ENCODE assay signal across 27 mouse cellular contexts in genomic region chr4:138091562-138092194, GRCm38 (mm10).
A peak's percentile ranks its signal among the peaks of the same experiment; 100 is the strongest.
DNase-seq lines count a peak whose midpoint lies in the region; ATAC-seq and TF ChIP-seq lines count a peak whose summit lies in the region.
"Had no signal": no experiment of that assay in that cellular context is flagged by ENCODE, and none has a peak within 500 bp of the region (broad histone marks: within the 10 kb centered on the region; RNA-seq: fewer than 3 reads in every experiment).

No protein-coding gene starts in this region.

- H3K27ac ChIP-seq in forebrain, embryonic 15.5 days (replicated peaks): 0 out of 2 replicates have a peak overlapping the region, but pooled peaks have one; percentile 14
- no peak overlapping the region for H3K27ac ChIP-seq in forebrain, embryonic 14.5 days (ENCODE audit: low read depth, low read length)
- no peak overlapping the region for H3K27ac ChIP-seq in liver, postnatal 0 days (ENCODE audit: low read depth)
- no peak overlapping the region for H3K27ac ChIP-seq in heart, embryonic 11.5 days (ENCODE audit: low read depth, low read length)
- H3K27ac ChIP-seq: embryonic facial prominence, embryonic 15.5 days; forebrain, embryonic 10.5 days; gastrocnemius, adult 2 months; hindbrain, embryonic 12.5 days had no signal

- peaks cover 11% of the 10 kb centered on the region for H3K4me1 ChIP-seq in forebrain, embryonic 15.5 days
- H3K4me1 ChIP-seq in forebrain, embryonic 14.5 days (ENCODE audit: control insufficient read depth, insufficient read depth, low read length): no peaks in the 10 kb centered on the region
- no peaks in the 10 kb centered on the region for H3K4me1 ChIP-seq in liver, postnatal 0 days (ENCODE audit: insufficient read depth)
- H3K4me1 ChIP-seq in heart, embryonic 11.5 days (ENCODE audit: control insufficient read depth, insufficient read depth, low read length): no peaks in the 10 kb centered on the region
- H3K4me1 ChIP-seq: embryonic facial prominence, embryonic 15.5 days; forebrain, embryonic 10.5 days; hindbrain, embryonic 12.5 days had no signal

- WGBS in forebrain, embryonic 15.5 days: 82% methylated on average over 7 of the region's 7 CpGs
- WGBS in forebrain, embryonic 14.5 days: 90% methylated on average over 7 of the region's 7 CpGs
- 68% methylated on average over 7 of the region's 7 CpGs for WGBS in liver, postnatal 0 days (ENCODE audit: insufficient replicate concordance)
- WGBS in heart, embryonic 11.5 days (ENCODE audit: insufficient replicate concordance): 82% methylated on average over 7 of the region's 7 CpGs

- no peak for TF ChIP-seq EP300 in liver, postnatal 0 days (IDR thresholded peaks at IDR 0.05; ENCODE audit: low read depth)

- no peak for DNase-seq in forebrain, embryonic 14.5 days (ENCODE audit: low spot score)
- no peak for DNase-seq in liver, postnatal 0 days
- no peak for DNase-seq in liver
- no peak for DNase-seq in cerebellum, adult 9-11 months
- DNase-seq: adrenal gland, postnatal 14 days; B cell, adult 2 months; cerebellum, adult 2 months; cerebellum, postnatal 14 days; embryo, embryonic 11 days; gastrocnemius, adult 2 months; gastrocnemius, postnatal 25 days; heart, adult 11 months; heart, postnatal 10 days; heart, postnatal 4 days had no signal

- no peak for TF ChIP-seq CTCF in liver, postnatal 0 days (IDR thresholded peaks at IDR 0.05; ENCODE audit: low read depth)

- H3K4me2 ChIP-seq in forebrain, embryonic 15.5 days (replicated peaks): no peak overlapping the region
- no peak overlapping the region for H3K4me2 ChIP-seq in forebrain, embryonic 14.5 days (ENCODE audit: low read length)
- no peak overlapping the region for H3K4me2 ChIP-seq in liver, postnatal 0 days (ENCODE audit: low read depth, low read length)
- no peak overlapping the region for H3K4me2 ChIP-seq in heart, embryonic 11.5 days
- H3K4me2 ChIP-seq: embryonic facial prominence, embryonic 15.5 days; hindbrain, embryonic 12.5 days had no signal

- H3K36me3 ChIP-seq in forebrain, embryonic 15.5 days: peaks cover under 1% of the 10 kb centered on the region; the same call in 1 of the 2 replicates
- H3K36me3 ChIP-seq in forebrain, embryonic 14.5 days (ENCODE audit: control insufficient read depth, insufficient read depth, low read length): peaks cover 18% of the 10 kb centered on the region
- H3K36me3 ChIP-seq in liver, postnatal 0 days (replicated peaks; ENCODE audit: insufficient read depth, low read length): peaks cover 21% of the 10 kb centered on the region
- H3K36me3 ChIP-seq in heart, embryonic 11.5 days (ENCODE audit: control insufficient read depth, insufficient read depth, low read length): peaks cover 9% of the 10 kb centered on the region

- H3K9me3 ChIP-seq in forebrain, embryonic 15.5 days: no peaks in the 10 kb centered on the region
- H3K9me3 ChIP-seq in forebrain, embryonic 14.5 days (replicated peaks; ENCODE audit: control insufficient read depth, low read length): no peaks in the 10 kb centered on the region
- H3K9me3 ChIP-seq in liver, postnatal 0 days (ENCODE audit: low read length): no peaks in the 10 kb centered on the region
- H3K9me3 ChIP-seq in heart, embryonic 11.5 days (replicated peaks; ENCODE audit: control insufficient read depth, low read length): no peaks in the 10 kb centered on the region
- H3K9me3 ChIP-seq: embryonic facial prominence, embryonic 15.5 days; forebrain, embryonic 10.5 days; G1E; hindbrain, embryonic 12.5 days had no signal

- H3K4me3 ChIP-seq in forebrain, embryonic 15.5 days: no peak overlapping the region
- H3K4me3 ChIP-seq in forebrain, embryonic 14.5 days (ENCODE audit: low read depth, low read length): no peak overlapping the region
- no peak overlapping the region for H3K4me3 ChIP-seq in liver, postnatal 0 days (ENCODE audit: low read depth, low read length)
- H3K4me3 ChIP-seq in heart, embryonic 11.5 days (ENCODE audit: low read depth, low read length): no peak overlapping the region
- H3K4me3 ChIP-seq: embryonic facial prominence, embryonic 15.5 days; erythroblast, embryonic 14.5 days; forebrain, embryonic 10.5 days; gastrocnemius, adult 2 months; hindbrain, embryonic 12.5 days had no signal

- H3K9ac ChIP-seq in forebrain, embryonic 15.5 days (replicated peaks): no peak overlapping the region
- no peak overlapping the region for H3K9ac ChIP-seq in forebrain, embryonic 14.5 days (ENCODE audit: low read length)
- no peak overlapping the region for H3K9ac ChIP-seq in liver, postnatal 0 days (replicated peaks)
- no peak overlapping the region for H3K9ac ChIP-seq in heart, embryonic 11.5 days (ENCODE audit: low read depth, low read length)
- H3K9ac ChIP-seq: embryonic facial prominence, embryonic 15.5 days; hindbrain, embryonic 12.5 days had no signal

- H3K27me3 ChIP-seq in forebrain, embryonic 15.5 days: no peaks in the 10 kb centered on the region
- no peaks in the 10 kb centered on the region for H3K27me3 ChIP-seq in forebrain, embryonic 14.5 days (replicated peaks; ENCODE audit: control insufficient read depth, insufficient read depth, low read length)
- H3K27me3 ChIP-seq in liver, postnatal 0 days (ENCODE audit: insufficient read depth, low read length): no peaks in the 10 kb centered on the region
- no peaks in the 10 kb centered on the region for H3K27me3 ChIP-seq in heart, embryonic 11.5 days (ENCODE audit: control insufficient read depth, insufficient read depth, low read length)
- H3K27me3 ChIP-seq: embryonic facial prominence, embryonic 15.5 days; hindbrain, embryonic 12.5 days; Patski had no signal

- no peak for ATAC-seq in forebrain, embryonic 15.5 days (replicated peaks)
- no peak for ATAC-seq in forebrain, embryonic 14.5 days
- 0 out of 2 replicates have a peak, but pooled peaks have one; percentile 29 for ATAC-seq in liver, postnatal 0 days
- peak; percentile 38 for ATAC-seq in megakaryocyte, adult 5-6 weeks (ENCODE audit: poor library complexity, severe bottlenecking)
- no peak for ATAC-seq in heart, embryonic 11.5 days (replicated peaks; ENCODE audit: insufficient number of reproducible peaks, low FRiP score, low TSS enrichment)
- ATAC-seq: activated CD4-positive, CD25-positive, alpha-beta regulatory T cell, adult 4 months; CD4-positive, CD25-positive, alpha-beta regulatory T cell, adult 4 months; forebrain, embryonic 16.5 days; hindbrain, embryonic 16.5 days; Patski had no signal

Comparison
In these comparisons a context has a peak if more than half of its experiments do, and no peak if none do; other contexts are left out.
1. ATAC-seq: peak in liver, postnatal 0 days (single experiment) and megakaryocyte, adult 5-6 weeks (single experiment); none in forebrain, embryonic 15.5 days (single experiment), forebrain, embryonic 14.5 days (single experiment) and heart, embryonic 11.5 days (single experiment).